Mouse (Mus musculus) intestine, embryonic 15.5 days (tissue): ENCODE measurements around the gene Cacna1c. TPM values are rescaled to one million over a fixed set of nuclear protein-coding genes. Genes with fewer than 3 reads are reported as not detected.

ENCODE experiments used
- ATAC-seq: fragments of 200-750 bp; cut with Nextera tagmentation; 2 replicates; pipeline ENCODE4 v1.8.0; 2017; ENCODE audit warnings: moderate TSS enrichment, moderate library complexity
- H3K27ac ChIP-seq: fragments of 300-500 bp; sonication (generic); 2 replicates; pipeline ENCODE4 v1.5.1; 2015; ENCODE audit warnings: mild to moderate bottlenecking, inconsistent platforms
- H3K27me3 ChIP-seq: fragments of 300-500 bp; sonication (generic); replicated peaks from 2 replicates; pipeline ENCODE4 v1.6.1; 2015; ENCODE audit warnings: inconsistent platforms
- H3K36me3 ChIP-seq: fragments of 300-500 bp; sonication (generic); 2 replicates; pipeline ENCODE4 v1.6.1; 2015; ENCODE audit warnings: inconsistent platforms
- H3K4me1 ChIP-seq: fragments of 300-500 bp; sonication (generic); replicated peaks from 2 replicates; pipeline ENCODE4 v1.6.1; 2015; ENCODE audit warnings: inconsistent platforms
- H3K4me2 ChIP-seq: fragments of 300-500 bp; sonication (generic); replicated peaks from 2 replicates; pipeline ENCODE4 v1.6.1; 2015; ENCODE audit warnings: mild to moderate bottlenecking, inconsistent platforms
- H3K4me3 ChIP-seq: fragments of 300-500 bp; sonication (generic); replicated peaks from 2 replicates; pipeline ENCODE4 v1.5.1; 2015; ENCODE audit warnings: inconsistent platforms
- H3K9ac ChIP-seq: fragments of 300-500 bp; sonication (generic); 2 replicates; pipeline ENCODE4 v1.6.1; 2015; ENCODE audit warnings: inconsistent platforms
- H3K9me3 ChIP-seq: fragments of 300-500 bp; sonication (generic); 2 replicates; pipeline ENCODE4 v1.6.1; 2016; ENCODE audit warnings: inconsistent platforms
- WGBS: fragments of 180-500 bp; shearing (Covaris S2); methylation state at CpG from one replicate; pipeline ENCODE4 v1.1.7; 2015; 5-methylcytosine and 5-hydroxymethylcytosine counted together
- polyA plus RNA-seq: library from polyadenylated mRNA; unstranded; fragments of >200 nt; fragmentation: Nextera tagmentation; extraction: Ambion mirVana; gene quantifications from 2 replicates; pipeline ENCODE4 v1.2.1, GENCODE M21; 2015

Gene Cacna1c
- polyA plus RNA-seq, 1 experiment from 2014 or later = 3.0 TPM

DNA sequence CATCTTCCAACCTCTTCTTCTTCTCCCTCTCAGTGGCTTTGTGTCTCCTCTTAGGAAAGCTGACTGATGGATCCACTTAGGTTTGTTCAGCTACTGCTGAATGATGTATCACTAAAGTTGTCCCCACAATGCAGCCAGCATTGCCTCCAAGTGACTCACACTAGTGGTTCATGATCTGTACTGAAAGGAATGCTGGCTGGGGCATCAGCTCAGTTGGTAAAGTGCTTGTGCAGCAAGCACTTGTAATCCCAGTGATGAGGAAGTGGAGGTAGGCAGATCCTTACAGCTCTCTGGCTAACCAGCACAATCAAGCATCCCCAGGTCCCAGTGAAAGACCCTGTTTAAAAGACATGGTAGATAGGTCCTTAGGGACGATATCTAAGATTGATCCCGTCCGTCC, 464.3 kb downstream of the Cacna1c start:
- H3K27ac ChIP-seq = no peak overlapping the region
- 93% methylated on average over 3 of the region's 3 CpGs for WGBS
- no peaks in the 10 kb centered on the region for H3K9me3 ChIP-seq
- H3K27me3 ChIP-seq = no peaks in the 10 kb centered on the region
- no peak for ATAC-seq
- no peaks in the 10 kb centered on the region for H3K36me3 ChIP-seq
- no peak overlapping the region for H3K4me2 ChIP-seq
- no peak overlapping the region for H3K4me3 ChIP-seq
- H3K9ac ChIP-seq = no peak overlapping the region
- no peaks in the 10 kb centered on the region for H3K4me1 ChIP-seq

DNA sequence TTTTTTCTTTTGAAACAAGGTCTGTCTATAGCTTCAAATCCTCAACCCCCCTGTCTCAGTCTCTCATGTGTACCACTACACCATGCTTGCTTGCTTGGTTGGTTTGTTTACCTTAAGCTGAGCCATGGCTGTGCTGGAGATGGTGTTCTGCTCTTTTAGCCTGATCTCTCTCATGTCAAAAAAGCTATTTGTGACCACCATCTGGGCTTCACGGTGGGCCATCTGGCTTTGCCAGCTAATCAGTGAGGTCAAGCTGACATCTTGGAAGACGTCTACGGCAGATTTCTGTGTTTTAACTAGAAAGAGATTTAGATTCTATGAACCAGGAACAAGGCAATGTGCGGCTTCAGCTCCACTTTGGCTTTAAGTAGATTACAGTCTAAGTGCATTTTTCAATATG, 471.3 kb downstream of the Cacna1c start:
- H3K27me3 ChIP-seq = no peaks in the 10 kb centered on the region
- H3K27ac ChIP-seq = no peak overlapping the region
- no peak overlapping the region for H3K9ac ChIP-seq
- no peak overlapping the region for H3K4me2 ChIP-seq
- no peaks in the 10 kb centered on the region for H3K4me1 ChIP-seq
- H3K36me3 ChIP-seq = no peaks in the 10 kb centered on the region
- H3K9me3 ChIP-seq = no peaks in the 10 kb centered on the region
- 52% methylated on average over 4 of the region's 4 CpGs for WGBS
- no peak for ATAC-seq
- no peak overlapping the region for H3K4me3 ChIP-seq

DNA sequence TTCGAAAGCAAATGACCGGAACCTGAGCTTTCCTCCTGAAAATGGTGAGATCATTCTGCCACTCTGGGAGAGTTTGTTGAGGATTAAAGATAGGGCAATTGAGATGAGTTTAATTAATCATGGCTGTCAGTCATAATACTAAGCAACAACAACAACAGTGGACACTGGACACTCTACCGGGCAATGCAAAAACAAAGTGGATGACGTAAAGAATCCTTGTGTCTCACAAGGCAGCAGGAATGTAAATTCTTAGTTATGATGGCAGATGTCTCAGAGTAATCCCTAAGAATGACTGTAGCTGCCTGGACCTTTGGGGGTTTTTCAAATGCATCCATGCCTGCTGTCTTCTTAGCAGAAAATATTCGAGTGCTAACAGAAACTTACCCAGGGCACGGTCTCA, 471.8 kb downstream of the Cacna1c start:
- Histone ChIP-seq H3K9me3 (no peaks in the 10 kb centered on the region), H3K4me1 (no peaks in the 10 kb centered on the region), H3K9ac (no peak overlapping the region), H3K4me2 (no peak overlapping the region), H3K36me3 (no peaks in the 10 kb centered on the region), H3K27ac (no peak overlapping the region), H3K4me3 (no peak overlapping the region), H3K27me3 (no peaks in the 10 kb centered on the region)
- 68% methylated on average over 6 of the region's 6 CpGs for WGBS
- no peak for ATAC-seq

DNA sequence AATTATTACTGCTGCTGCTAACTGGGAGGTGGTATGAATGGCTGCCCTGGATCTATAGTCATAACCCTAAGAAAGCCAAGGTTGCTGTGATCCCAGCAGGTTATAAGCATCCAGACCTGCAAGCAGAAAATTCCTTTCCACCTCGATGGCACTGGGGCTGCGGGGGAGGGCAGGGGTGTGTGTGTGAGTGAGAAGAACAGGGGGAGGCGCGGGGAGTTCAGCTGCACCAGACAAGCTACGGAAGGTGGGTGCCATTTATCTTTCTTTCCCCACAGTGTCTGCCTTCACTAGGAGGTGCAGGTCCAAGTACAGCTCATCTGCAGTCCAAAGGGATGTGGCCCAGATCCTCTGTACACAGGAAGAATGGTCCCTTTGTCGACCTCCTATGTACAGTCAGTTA, 473.9 kb downstream of the Cacna1c start:
- no peaks in the 10 kb centered on the region for H3K27me3 ChIP-seq
- H3K9ac ChIP-seq = no peak overlapping the region
- H3K36me3 ChIP-seq = no peaks in the 10 kb centered on the region
- no peak overlapping the region for H3K4me2 ChIP-seq
- no peak overlapping the region for H3K27ac ChIP-seq
- H3K9me3 ChIP-seq = no peaks in the 10 kb centered on the region
- no peak for ATAC-seq
- H3K4me3 ChIP-seq = no peak overlapping the region
- WGBS = 60% methylated on average over 6 of the region's 6 CpGs
- no peaks in the 10 kb centered on the region for H3K4me1 ChIP-seq

DNA sequence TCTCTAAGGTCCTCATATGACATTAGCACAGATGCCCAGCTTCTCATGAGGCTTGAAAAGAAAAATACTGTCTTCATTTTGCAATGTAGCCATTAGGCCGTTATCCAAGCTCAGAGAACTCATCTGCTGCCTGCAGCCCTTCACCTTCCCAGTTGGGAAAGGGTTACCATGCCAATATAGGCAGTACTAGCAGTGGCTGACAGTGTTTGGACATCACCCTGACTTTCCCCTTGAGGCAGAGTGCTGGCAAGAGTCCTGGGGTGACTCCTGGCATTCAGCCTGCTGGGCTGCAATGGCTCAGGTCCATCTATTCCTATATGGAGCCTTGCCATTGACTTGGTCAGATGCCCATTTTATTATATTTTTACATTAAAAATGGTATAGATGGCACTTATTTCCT, 476.7 kb downstream of the Cacna1c start:
- ATAC-seq = no peak
- 72% methylated on average over 1 of the region's 1 CpGs for WGBS
- Histone ChIP-seq H3K4me2 (no peak overlapping the region), H3K9ac (no peak overlapping the region), H3K4me1 (no peaks in the 10 kb centered on the region), H3K27me3 (no peaks in the 10 kb centered on the region), H3K36me3 (no peaks in the 10 kb centered on the region), H3K4me3 (no peak overlapping the region), H3K27ac (no peak overlapping the region), H3K9me3 (no peaks in the 10 kb centered on the region)

DNA sequence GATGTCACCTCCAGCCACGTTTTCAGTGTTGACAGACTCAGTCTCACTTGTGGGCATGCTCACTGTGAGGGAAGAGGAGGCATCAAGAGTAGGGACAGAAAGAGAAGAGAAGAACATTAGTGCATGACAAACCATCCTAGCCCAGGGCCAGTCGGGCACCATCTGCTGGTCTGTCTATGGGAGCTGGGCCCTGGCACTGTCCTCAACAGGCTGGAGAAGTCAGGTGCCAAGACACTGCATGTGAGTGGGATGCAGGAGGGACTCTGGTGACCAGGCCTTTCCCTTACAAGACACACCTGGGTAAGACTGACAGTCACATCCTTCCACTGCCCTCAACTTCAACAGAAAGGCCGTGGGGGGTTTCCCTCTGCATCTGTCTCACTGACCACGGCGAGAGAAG, 482.9 kb downstream of the Cacna1c start:
- Histone ChIP-seq H3K9ac (no peak overlapping the region), H3K9me3 (no peaks in the 10 kb centered on the region), H3K27me3 (no peaks in the 10 kb centered on the region), H3K4me3 (no peak overlapping the region), H3K27ac (no peak overlapping the region), H3K4me2 (no peak overlapping the region), H3K36me3 (no peaks in the 10 kb centered on the region), H3K4me1 (no peaks in the 10 kb centered on the region)
- 91% methylated on average over 5 of the region's 5 CpGs for WGBS
- ATAC-seq = no peak

DNA sequence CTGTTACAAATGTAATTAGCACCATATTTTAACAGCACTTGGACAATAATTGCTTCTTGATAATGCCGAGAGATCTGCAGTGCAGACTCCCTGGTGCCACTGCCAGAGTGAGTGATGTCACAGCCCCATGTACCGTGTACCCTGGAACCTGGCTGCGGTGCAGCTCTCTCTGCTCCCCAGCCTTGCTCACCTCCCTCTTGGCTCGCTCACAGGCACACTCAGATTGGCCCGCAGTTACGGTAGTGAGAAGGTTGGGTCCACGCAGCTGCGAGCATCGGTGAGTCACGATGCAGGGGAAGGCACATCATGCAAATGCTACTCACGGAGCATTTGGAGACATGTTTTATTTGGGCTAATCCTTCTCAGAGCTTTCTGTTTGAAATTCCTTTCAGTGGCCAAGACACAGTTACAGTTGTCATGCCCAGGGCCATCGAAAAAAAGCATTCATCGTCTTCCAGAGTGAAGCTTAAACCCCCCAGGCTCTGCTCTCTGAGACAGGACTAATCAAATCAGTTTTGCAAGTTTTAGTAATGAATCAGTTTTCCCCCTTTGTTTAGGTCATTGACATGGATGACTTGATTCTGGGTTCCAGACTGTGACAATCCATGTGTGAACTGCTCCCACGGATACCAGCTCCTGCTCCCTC, 484.4 kb downstream of the Cacna1c start:
- H3K36me3 ChIP-seq = no peaks in the 10 kb centered on the region
- no peak for ATAC-seq
- no peaks in the 10 kb centered on the region for H3K27me3 ChIP-seq
- H3K27ac ChIP-seq = no peak overlapping the region
- no peak overlapping the region for H3K9ac ChIP-seq
- no peaks in the 10 kb centered on the region for H3K9me3 ChIP-seq
- no peak overlapping the region for H3K4me3 ChIP-seq
- WGBS = 83% methylated on average over 14 of the region's 14 CpGs
- no peaks in the 10 kb centered on the region for H3K4me1 ChIP-seq
- no peak overlapping the region for H3K4me2 ChIP-seq

DNA sequence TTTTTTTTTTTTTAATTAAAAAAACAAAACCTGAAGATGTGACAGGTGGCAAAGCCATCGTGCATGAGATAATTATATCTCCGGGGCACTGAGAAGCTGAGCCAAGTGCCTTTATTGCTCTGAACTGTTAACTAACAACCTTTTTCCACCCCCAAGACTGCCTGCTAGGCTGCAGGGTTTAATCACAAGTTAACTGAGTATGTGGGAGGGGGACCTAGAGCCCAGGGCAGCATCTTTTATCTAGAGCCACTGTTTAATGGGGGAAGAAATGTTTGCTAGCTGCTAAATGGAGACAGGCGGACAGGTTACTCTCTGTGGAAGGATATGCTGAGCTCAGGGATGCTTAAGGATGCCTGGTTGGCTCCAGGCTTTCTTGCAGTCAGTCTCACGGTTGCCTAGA, 489.2 kb downstream of the Cacna1c start:
- H3K9ac ChIP-seq = no peak overlapping the region

DNA sequence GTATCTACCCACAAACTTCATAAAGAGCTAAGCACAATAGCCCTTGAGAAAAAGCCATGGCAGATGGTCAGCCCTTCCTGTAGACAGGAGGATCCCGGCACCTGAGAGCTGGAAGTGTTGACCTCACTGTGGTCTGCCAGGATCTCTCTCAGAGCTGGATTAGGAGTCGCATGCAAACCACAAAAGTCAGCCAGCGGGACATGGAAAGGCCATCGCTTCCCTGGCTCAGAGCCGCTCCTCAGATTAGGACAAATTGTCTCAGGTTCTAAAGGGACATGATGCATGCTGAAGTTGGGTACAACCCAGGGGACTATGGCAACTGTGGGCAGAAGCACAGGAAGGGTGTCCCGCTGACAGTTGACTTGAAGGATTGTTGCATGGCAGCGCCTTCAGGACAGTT, 490.4 kb downstream of the Cacna1c start:
- Histone ChIP-seq H3K9me3 (no peaks in the 10 kb centered on the region), H3K9ac (no peak overlapping the region), H3K4me3 (no peak overlapping the region), H3K27me3 (no peaks in the 10 kb centered on the region), H3K27ac (no peak overlapping the region), H3K4me2 (no peak overlapping the region), H3K36me3 (no peaks in the 10 kb centered on the region), H3K4me1 (no peaks in the 10 kb centered on the region)
- no peak for ATAC-seq
- WGBS = 88% methylated on average over 7 of the region's 7 CpGs

More for the DNA sequence above, 489.2 kb downstream of the Cacna1c start:
- no peaks in the 10 kb centered on the region for H3K36me3 ChIP-seq
- H3K9me3 ChIP-seq = no peaks in the 10 kb centered on the region
- no peak overlapping the region for H3K4me3 ChIP-seq
- H3K27ac ChIP-seq = no peak overlapping the region
- H3K4me2 ChIP-seq = no peak overlapping the region
- no peak for ATAC-seq
- WGBS = 70% methylated on average over 4 of the region's 4 CpGs
- H3K4me1 ChIP-seq = no peaks in the 10 kb centered on the region
- no peaks in the 10 kb centered on the region for H3K27me3 ChIP-seq

DNA sequence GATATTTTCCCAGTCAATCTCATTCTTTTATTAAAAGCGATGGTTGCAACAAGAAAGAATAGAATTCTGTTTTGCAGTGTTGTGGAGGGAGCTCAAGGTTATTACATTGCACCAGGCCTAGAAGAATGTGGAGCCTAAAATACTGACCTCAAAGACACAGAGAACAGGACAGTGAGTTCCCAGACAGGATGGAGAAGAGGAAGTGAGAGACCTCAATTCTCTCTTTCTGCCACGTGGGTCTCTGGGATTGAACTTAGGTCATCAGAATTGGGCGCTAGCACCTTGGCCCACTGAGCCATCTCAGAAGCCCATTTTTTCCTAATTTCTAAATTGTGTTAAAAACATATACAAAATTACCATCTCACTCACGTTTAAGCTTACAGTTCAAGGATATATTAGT, 501.6 kb downstream of the Cacna1c start:
- no peak for ATAC-seq
- Histone ChIP-seq H3K4me1 (no peaks in the 10 kb centered on the region), H3K4me3 (no peak overlapping the region), H3K36me3 (no peaks in the 10 kb centered on the region), H3K9me3 (no peaks in the 10 kb centered on the region), H3K9ac (no peak overlapping the region), H3K4me2 (no peak overlapping the region), H3K27me3 (no peaks in the 10 kb centered on the region), H3K27ac (no peak overlapping the region)
- WGBS = 81% methylated on average over 4 of the region's 4 CpGs

DNA sequence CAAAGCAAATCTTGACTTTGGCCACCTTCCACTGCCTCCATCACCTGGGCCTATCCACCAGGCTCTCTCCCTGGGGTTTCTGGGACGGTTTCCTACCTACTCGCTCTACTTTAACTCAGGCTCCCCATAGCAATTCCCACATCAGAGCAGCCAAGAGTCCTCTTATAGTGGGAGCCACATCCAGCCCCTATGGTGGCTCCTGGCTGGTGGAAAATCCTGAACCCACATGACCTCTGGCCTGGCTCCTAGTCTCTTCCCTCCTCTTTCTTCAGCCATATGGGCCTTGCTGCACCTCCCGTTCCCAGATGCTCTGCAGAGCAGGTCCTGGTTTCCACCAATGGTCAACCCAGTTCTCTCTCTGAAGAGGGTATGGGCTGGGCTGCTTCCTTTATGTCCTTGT, 506.8 kb downstream of the Cacna1c start:
- WGBS = 89% methylated on average over 3 of the region's 3 CpGs
- no peaks in the 10 kb centered on the region for H3K27me3 ChIP-seq
- no peak overlapping the region for H3K27ac ChIP-seq
- no peaks in the 10 kb centered on the region for H3K4me1 ChIP-seq
- H3K4me2 ChIP-seq = no peak overlapping the region
- H3K36me3 ChIP-seq = no peaks in the 10 kb centered on the region
- no peaks in the 10 kb centered on the region for H3K9me3 ChIP-seq
- no peak overlapping the region for H3K4me3 ChIP-seq
- no peak overlapping the region for H3K9ac ChIP-seq
- ATAC-seq = no peak

DNA sequence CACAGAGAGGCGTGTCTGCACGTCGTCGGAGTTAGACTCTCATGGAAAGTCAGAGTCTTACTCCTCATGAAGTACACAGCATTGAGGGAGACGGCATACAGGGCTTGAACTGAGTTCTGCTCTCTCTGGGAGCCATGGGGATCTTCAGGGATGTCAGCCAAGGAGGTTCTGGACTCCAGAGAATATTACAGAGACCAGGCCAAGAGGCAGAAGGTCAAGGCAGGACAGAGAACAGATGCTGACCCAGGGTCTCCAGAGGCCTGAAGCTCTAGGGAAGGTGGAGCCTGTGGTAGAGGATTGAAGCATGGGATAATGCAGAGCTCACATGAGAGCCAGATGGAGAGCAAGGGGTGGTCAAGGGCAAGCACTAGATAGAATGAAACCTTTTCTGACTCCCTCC, 507.4 kb downstream of the Cacna1c start:
- Histone ChIP-seq H3K27ac (no peak overlapping the region), H3K27me3 (no peaks in the 10 kb centered on the region), H3K4me3 (no peak overlapping the region), H3K4me1 (no peaks in the 10 kb centered on the region), H3K36me3 (no peaks in the 10 kb centered on the region), H3K4me2 (no peak overlapping the region), H3K9ac (no peak overlapping the region), H3K9me3 (no peaks in the 10 kb centered on the region)
- 75% methylated on average over 5 of the region's 5 CpGs for WGBS
- ATAC-seq = no peak

DNA sequence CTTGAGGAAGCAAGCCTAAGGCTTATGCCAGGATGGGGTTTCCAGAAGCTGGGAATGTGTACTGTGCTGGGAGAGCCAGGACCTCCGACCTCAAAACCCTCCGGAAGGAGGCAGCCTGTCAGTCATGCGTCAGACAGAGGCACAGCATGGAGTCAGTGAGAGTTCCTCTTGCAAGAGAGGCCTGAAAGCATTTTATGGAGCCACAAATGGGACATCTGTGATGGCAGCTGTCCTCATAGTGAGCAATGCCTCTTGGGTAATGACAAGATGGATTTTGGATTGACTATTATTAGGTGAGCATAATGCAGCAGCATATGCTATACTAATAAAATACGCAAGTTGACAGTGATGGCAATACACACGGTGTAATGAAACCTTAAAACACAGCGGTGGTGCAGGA, 515.4 kb downstream of the Cacna1c start:
- no peaks in the 10 kb centered on the region for H3K27me3 ChIP-seq
- WGBS = 63% methylated on average over 6 of the region's 6 CpGs
- no peak overlapping the region for H3K27ac ChIP-seq
- H3K4me3 ChIP-seq = no peak overlapping the region
- ATAC-seq = no peak
- no peaks in the 10 kb centered on the region for H3K36me3 ChIP-seq
- H3K9ac ChIP-seq = no peak overlapping the region
- H3K9me3 ChIP-seq = no peaks in the 10 kb centered on the region
- no peaks in the 10 kb centered on the region for H3K4me1 ChIP-seq
- H3K4me2 ChIP-seq = no peak overlapping the region
